Mouse (Mus musculus) regulatory T cell (primary cell): ENCODE measurements around the gene Fam13a.

Source experiments
- in situ Hi-C: fragments of 300-600 bp; cut with MboI, MseI; formaldehyde crosslinking; loops from one replicate; pipeline ENCODE4 v1.15.1; 2025; ENCODE audit warnings: high pct_unique_total_duplicates

Fam13a gene

DNA sequence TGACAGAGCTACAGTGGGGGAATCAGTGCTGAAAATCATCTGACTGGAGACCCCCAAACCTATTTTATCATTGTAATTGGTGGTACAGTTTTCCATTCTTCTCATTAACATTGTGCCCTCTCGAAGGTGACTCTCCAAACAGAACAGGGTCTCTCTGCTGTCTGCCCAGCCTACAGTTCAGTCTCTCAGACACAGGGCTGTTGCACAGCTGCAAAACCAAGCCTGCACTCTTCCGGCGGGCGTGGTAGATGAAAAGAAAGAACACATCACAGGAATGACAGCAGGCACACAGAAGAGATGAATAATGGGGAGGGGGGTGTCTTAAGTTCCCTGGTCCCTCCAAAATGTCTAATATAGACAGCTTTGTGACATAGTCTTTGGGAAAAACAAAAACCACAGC lies 90.2 kb downstream of the Fam13a start:
- in situ Hi-C loops: no loop called here

DNA sequence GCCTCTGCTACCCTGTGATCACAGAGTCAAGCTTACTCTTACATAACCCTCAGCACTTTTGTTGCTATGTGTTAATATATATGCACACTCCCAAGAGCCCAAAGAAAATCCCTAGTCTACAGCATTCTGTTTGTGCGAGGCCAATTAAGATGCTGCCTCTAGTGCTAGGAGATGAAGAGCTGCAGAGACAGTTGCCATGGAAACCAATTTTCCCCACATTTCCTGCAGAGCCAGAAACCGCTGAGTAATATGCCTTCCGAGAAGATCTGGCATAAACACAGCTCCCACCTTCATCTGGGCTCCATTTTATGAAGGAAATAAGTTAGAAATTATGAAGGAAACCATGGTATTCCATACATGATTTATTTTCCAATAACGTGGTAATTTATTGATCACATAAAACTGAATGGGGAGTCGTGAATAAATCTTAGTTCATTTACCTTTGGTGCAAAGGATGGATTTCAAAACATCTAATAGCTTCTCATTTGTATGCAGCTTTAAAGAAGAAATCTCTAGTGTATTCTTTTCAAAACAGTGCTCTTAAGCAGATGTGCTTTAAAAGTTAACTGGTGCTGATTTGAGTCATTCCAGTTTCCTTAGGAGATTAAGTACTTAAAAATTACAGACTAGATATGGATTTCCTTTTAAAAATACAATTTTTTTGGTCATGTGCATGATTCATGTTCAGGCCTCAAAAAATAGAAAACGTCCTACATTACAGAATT lies 91.0 kb downstream of the Fam13a start:
- in situ Hi-C loops: no loop called here

DNA sequence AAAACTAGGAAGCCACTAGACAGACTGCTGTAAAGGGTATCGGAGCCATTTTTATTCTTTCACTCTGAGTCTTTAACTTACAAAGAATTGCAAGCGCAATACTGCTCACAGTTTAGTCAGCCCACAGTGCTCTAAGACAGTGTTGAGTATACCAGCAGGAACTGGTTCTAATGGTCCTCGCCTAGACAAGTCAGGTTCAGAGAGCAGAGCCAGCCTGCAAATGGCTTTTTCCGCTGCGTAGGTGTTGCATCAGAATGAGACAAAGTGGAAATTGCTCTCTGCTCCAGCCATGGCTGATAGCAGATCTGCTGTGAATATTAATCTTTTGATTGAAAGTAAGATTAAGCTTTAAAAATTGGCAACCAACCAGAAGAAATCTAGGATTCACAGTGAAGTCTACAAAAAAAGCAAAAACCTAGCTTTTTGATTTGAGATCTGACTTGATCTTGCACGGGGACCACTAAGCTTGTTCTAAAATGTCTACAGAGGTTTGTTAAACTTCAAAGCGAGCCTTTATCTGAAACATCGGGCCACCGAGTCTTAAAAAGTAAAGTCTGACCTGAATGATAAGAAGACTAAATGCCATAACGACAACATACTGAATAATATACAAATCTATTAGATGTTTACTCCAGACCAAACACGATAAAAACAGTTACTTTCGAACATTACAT lies 91.7 kb downstream of the Fam13a start:
- in situ Hi-C loops: no loop called here

DNA sequence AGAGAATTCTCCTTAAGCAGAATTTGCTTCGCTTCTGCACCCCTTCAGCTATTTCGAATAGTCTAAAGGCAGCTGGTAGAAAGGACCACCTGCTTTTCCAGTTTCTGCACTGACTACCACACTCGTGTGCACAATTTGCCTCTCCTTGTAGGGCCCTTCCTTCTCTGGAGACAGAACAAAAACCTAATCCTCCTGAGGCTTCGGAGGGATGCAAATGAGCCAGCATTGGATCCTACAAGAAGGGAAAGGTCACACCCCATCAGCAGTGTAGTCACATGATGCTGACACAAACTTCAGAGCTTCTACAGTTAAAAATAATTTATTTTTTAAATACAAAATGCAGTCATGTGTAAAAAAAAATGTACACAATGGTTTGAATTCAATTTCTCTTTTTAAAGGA lies 93.2 kb downstream of the Fam13a start:
- in situ Hi-C loops: no loop called here

DNA sequence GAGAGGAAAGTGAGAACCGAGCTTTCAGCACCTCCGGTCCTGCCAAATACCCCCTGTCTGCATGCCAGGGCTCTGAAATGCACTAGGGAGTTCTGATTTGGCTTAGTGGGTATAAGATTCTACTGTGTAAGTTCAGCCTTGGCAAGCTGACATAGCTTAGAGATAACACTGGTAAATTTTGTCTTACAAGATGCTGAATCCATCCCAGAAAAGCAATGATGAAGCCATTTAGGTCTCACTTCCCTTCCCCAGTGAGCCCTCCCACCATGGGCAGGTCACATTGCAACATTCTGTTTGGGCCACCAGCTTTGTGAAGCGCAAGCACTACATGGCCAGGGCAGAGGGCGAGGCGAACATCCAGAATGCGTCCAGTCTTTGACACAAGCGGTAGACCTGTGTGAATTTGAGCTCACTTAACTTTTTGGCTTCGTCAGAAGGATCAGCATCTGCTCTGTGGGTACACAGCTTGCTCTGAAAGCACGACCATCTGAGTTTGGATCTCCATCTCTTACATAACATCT lies 94.4 kb downstream of the Fam13a start:
- in situ Hi-C loops: no loop called here

DNA sequence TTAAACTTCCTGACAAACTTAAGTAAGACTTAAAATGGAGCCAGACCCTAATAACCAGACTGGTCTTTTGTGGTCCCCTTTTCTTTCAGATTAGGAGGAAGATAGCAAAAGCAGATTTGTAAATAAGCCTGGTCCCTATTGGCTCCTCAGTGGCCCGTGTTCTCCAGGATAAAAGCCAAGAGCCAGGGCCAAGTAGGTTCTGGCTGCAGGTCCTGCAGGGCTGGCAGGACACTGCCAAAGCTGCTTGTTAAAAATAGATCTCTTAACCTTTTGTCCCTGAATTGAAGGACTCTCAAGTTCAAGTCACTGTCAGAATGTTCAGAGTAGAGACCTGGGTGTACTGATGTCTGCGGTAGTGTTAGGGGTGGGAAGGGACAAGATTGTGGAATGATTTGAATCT lies 96.5 kb downstream of the Fam13a start:
- in situ Hi-C loops: no loop called here

DNA sequence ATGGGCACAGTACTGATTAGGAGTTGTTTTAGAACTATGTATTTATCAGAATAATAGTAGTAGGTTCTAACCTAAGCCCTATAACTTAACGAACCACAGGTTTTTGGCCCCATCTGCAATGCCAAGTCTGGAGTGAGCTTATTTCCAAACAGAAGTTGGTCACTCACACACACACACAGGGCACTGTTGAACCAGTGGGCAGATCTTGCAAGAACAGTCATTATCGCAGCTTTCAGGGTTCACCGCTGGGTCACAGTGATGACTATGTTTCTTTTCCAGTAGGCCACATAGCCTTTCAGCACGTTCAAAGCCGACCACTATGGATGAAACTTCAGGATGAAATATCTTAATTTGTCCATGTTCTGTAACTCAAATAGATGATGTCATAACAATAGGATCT lies 101.8 kb downstream of the Fam13a start:
- in situ Hi-C loops: no loop called here

DNA sequence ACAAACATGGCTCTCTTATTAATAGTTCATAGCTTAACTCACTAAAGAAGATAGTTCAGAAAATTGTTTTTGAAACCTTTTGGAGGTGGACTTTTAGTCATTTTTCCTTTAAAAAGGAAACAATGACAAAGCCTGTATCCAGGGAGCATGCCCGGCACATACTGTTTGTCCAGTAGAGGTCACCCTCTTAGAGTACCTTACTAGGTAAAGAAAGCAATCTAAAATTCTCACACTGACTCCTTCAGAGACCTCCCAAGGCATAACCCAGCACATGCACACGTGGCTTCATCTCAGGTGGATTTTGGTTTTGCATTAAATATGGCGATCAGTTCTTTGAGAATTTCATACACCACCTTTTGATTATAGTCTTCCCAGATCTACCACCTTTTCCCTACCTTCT lies 102.7 kb downstream of the Fam13a start:
- in situ Hi-C loops: no loop called here

DNA sequence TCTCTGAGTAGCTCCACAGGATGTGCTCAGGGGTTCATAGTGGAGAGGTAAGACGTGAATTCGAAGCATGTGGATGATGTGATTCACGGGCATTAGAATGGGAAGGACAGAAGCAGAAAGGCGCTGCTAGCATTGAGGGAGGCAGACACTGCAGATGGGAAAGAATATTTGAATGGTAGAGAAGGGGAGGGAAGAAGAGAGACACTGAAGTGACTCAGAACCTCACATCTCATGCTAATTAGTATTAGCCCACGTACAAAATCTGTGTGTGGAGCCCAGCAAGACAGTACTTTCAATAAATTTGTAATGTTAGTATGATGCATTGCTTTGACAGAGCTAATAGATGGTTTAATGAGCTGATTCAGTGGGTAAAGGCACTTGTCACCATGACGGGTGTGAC lies 103.6 kb downstream of the Fam13a start:
- in situ Hi-C loops: no loop called here

DNA sequence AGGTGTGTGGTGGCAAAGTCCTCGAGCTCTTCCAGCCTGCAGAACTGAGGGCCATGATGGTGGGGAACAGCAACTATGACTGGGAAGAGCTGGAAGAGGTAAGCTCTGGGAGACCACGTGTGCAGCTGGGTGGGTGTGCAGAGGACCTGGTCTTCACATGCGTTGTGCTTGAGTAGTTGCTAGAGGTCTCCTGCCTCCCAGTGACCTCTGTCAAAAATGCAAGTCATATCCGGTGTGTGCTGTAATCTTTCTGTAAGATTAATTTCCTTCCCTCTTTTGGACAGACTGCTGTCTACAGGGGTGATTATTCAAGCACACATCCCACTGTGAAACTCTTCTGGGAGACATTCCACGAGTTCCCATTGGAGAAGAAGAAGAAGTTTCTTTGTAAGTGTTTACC lies 107.9 kb downstream of the Fam13a start:
- in situ Hi-C loops: no loop called here

DNA sequence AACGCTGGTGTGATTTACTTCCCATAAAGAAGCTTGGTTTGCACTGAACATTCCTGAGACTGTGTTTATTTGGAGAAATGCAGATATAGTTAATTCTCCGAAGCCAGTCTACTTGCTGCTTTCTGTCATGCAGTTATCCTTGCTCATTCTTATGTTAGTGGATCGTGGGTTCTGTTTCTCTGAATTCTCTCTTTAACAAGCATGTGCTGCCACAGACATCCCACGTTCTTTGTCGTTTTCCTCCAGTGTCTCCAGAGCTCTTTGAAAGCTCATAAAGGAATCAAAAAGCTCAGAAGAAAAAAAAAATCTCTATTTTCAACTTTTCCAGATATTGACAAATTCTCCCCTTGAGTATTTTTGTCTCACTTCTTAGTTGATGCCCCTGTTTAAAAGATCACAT lies 110.4 kb downstream of the Fam13a start:
- in situ Hi-C loops: no loop called here

DNA sequence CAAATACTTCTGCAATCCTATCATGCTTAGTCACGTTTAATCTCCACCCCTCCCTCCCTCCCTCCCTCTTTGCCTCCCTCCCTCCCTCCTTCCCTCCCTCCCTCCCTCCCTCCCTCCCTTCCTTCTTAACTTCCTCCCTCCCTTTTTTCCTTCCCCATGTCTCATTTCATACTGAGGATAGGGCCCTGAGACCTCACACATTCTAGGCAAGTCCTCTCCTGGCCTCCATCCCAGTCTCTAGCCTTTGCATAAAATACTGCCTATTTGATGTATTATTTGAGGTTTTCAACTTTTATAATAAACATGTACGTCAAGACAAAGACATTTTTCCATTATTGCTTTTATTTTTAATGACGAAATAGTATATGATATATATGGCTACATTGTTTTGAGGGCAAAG lies 110.8 kb downstream of the Fam13a start:
- in situ Hi-C loops: no loop called here

DNA sequence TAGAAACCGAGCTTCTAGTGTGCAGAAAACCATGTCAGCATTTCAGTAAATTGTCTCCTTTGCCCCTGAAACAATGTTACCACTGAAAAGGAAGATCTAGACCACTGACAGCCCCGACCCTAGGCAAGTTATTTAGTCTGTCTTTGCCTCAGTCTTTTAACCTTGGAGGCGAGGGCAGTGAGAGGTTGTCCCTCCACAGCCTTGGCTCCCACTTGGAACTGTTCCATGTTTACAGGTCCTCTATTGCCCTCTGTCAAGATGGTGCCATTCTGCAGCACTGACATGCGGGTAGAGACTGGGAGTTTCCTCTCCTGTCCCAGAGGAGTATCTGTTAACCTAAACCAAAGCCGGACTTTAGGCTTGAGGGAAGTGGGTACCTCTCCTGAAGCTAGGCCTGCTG lies 111.5 kb downstream of the Fam13a start:
- in situ Hi-C loops: no loop called here

DNA sequence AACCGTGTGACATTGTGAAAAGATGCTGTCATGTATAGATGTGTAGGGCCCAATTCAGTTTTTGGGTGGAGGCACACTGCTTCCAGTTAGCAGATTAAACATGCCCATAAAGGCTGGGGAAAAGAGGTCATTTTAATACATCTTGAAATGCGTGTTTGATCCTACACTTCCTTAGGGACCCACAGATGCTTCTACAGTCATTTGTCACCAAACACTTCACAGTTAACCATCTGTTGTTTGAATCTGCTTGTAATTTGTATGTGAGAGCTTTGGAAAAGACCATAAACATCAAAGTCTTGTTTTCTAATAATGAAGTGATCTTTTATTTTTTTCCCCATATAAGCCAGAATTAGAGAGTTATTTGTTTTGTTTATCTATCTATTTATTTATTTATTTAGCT lies 116.6 kb downstream of the Fam13a start:
- in situ Hi-C loops: no loop called here

DNA sequence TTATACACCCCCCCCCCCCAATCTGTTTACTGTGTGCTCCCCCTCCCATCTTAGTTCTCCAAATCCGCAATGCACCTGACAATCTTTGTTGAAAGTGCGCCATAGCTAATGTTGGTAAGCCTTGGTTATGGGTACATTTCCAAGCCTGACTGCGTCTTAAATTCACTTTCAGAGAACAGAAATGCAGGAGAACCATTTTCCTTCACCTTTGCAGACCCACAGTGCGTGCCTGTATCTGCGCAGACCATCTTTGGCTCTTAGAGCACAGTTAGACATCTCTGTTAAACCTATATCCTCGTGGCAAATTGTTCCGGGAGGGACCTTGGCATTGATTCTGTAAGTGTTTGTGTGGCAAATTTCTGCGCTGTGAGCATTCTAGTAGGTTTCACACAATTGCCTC lies 117.0 kb downstream of the Fam13a start:
- in situ Hi-C loops: no loop called here

DNA sequence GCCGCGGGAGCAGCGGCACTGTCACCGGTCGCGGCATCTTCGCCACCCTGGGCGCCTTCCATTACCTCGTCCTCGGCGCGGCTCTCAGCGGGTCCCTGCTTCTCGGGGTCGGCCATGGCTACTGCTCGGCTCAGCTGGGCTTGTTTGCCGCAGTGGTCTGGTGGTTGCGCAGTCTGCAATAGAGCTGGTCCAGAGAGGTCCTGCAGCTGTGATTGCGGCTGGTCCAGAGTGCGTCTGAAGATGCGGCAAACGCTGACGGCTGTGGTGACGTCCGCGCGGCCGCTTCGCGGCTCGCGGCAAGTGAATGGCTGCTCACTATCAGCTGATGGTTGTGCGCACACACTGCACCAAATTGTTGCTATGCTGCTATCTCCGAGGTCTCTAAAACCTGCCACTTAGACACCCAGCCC lies 117.5 kb downstream of the Fam13a start, which contains the start of gene Nap1l5:
Nap1l5 (minus strand) TSS at position 225 of the 410 bp plus-strand sequence.
- in situ Hi-C loops: no loop called here

DNA sequence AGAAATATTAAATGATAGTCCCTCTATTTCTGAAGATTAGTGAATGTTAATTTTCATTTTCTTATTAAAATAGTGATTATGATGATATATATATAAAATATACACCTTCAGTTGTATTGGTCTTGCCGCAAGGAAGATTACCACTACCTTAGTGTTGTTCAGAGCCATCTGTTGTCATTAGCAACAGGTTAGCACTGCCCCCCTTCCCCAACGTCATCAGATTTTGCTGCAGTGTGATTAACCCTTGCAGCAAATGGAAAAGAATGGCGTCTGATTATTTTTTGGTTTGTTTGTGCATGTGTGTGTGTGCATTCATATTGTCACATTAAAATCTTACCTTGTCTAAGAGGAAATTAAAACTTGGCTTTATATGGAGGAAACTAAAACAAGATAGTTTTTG lies 119.8 kb downstream of the Fam13a start:
- in situ Hi-C loops: no loop called here

DNA sequence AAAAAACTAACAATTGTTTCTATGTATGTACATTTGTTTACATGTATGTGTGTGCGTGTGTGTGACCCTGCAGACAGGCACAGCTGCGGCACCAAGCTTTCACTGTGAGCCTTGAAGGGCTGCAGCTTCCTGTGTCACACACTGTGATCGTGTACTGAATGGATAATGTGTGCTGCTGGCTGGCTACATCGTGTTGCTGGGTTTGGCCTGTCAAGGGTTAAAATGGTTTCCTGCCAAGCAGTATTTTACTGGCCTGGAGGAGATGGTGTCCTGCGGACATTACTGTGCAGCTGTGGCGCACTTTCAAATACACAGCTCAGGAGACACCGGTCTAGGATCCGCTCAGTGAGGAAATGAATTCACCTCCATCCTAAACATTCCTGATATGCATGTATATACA lies 121.2 kb downstream of the Fam13a start:
- in situ Hi-C loops: no loop called here

DNA sequence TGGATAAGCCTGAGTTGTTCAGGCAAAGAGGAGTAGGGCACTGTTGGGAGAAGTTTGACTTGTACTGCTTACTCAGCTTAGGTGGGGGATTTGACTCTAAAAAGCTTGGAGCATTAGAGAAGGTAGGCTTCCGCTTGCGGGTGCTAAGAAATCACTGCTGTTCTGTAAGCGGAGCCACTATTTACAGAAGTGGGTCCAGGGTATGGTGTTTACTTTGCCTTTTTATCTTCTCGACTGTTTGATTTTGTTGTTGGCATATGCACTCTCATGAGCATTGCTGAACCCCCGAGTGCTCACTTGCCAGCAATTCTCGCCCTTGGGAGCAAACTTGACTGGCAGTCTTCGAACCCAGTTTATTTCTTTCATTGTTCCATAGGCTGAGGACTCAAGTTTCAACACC lies 123.8 kb downstream of the Fam13a start:
- in situ Hi-C loops: no loop called here

DNA sequence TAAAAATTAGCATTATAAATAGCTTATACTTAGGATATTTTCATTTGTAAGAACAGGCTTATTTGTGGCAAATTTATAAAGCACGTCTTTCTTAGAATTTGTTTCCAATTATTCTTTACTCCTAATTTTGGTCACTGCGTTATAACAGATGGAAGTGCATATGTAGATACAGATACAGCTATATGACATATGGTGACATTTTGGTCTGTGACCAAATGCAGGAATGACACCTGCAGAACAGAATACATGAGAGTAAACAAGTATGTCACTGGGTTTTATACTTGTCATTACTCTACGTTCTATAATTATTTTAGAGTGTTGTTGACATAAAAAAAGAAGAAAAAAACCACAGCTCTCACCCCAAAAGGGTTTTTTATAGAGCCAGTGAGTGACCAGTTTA lies 125.3 kb downstream of the Fam13a start:
- in situ Hi-C loops: no loop called here

DNA sequence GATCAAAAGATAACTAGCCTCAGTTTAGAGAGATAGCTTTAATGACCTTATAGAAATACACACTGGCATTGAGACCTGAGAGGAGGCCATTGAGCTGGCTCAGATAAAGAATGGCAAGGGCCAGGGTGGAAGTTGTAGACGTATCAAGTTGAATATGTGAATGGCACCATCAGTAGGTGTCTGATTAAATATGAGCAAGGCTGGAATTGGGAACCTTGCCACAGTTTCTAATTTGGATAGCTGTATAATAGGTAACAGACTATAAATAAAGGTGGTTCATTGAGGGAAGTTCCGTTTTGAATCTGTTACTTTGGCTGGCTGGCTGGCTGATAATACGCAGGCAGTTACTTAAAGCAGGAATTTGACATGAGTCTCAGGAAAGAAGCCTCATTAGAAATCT lies 127.7 kb downstream of the Fam13a start:
- in situ Hi-C loops: no loop called here

DNA sequence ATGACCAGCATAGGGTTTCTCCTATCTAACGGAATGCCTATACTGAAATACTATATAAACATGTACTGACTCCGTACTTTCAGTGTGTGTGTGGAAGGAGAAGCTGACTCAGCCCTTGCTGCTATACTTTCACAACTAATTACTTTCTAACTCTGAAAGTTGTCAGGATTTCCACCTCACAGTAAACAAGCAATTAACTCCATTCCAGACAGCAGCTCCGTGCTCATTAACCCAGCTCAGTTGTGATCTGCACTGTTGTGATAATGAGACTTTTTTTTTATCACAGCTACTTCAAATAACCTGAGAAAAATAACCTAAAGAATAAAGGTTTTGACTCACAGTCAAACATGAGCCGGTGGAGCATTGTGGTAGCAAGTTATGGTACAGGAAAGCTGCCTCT lies 129.4 kb downstream of the Fam13a start:
- in situ Hi-C loops: no loop called here

DNA sequence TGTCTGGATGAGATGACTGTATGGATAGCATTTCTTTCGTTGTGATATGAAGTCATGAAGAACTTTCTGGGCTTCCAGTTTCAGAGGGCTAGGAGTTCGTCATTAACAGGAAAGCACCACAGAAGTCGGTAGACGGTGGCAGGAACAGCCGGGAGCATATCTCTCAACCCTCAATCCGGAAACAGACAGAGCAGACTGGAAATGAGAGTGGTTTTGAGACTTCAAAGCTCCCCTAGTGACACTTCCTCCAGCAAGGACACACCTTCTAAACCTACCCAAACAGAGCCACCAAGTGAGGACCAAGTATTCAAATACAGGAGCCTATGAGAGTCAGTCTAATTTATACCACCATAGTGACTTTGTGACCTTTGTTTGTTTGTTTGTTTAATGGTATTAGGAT lies 131.0 kb downstream of the Fam13a start:
- in situ Hi-C loops: no loop called here
